Mouse (Mus musculus): Measurements from ENCODE around the gene Slit1. TPM values are rescaled to one million over a fixed set of nuclear protein-coding genes. Genes with fewer than 3 reads are reported as not detected.
A peak's percentile ranks its signal among the peaks of the same experiment; 100 is the strongest.

Slit1 gene
- polyA plus RNA-seq, 1 experiment from 2014 or later = 14.4 TPM

GRCm38 (mm10) chr19:41581706-41582420, 161.6 kb downstream of the Slit1 start, which contains the start of gene Gm340:
Gene Gm340 (plus strand): TSS chr19:41582370.
- H3K27me3 ChIP-seq = no peaks in the 10 kb centered on the region
- no peak within 1 kb of the TSS for H3K27ac ChIP-seq
- no peaks in the 10 kb centered on the region for H3K9me3 ChIP-seq (replicated peaks)
- 96% methylated on average over 23 of the region's 23 CpGs for WGBS
- no peak for ATAC-seq
- no peak within 1 kb of the TSS for H3K4me3 ChIP-seq
- no peak within 1 kb of the TSS for H3K4me2 ChIP-seq
- H3K9ac ChIP-seq = no peak within 1 kb of the TSS
- peaks cover 54% of the 10 kb centered on the region for H3K36me3 ChIP-seq (ENCODE audit: poor library complexity, severe bottlenecking)
- no peaks in the 10 kb centered on the region for H3K4me1 ChIP-seq

GRCm38 (mm10) chr19:41579311-41579920, 164.0 kb downstream of the Slit1 start:
- no peaks in the 10 kb centered on the region for H3K9me3 ChIP-seq (replicated peaks)
- H3K36me3 ChIP-seq (ENCODE audit: poor library complexity, severe bottlenecking) = peaks cover 30% of the 10 kb centered on the region
- H3K4me2 ChIP-seq = no peak overlapping the region
- no peak overlapping the region for H3K9ac ChIP-seq
- WGBS = 90% methylated on average over 4 of the region's 4 CpGs
- H3K27ac ChIP-seq = no peak overlapping the region
- no peak for ATAC-seq
- H3K4me1 ChIP-seq = no peaks in the 10 kb centered on the region
- no peaks in the 10 kb centered on the region for H3K27me3 ChIP-seq
- H3K4me3 ChIP-seq = no peak overlapping the region

- no peak overlapping the region for H3K4me3 ChIP-seq
- H3K36me3 ChIP-seq (ENCODE audit: poor library complexity, severe bottlenecking) = peaks cover 12% of the 10 kb centered on the region
- H3K9ac ChIP-seq = no peak overlapping the region
- no peaks in the 10 kb centered on the region for H3K27me3 ChIP-seq
- no peaks in the 10 kb centered on the region for H3K9me3 ChIP-seq (replicated peaks)
- no peak overlapping the region for H3K27ac ChIP-seq
- H3K4me2 ChIP-seq = no peak overlapping the region
- H3K4me1 ChIP-seq = no peaks in the 10 kb centered on the region
- ATAC-seq = no peak
Measured at GRCm38 (mm10) chr19:41577576-41577975, 165.9 kb downstream of the Slit1 start.

DNA sequence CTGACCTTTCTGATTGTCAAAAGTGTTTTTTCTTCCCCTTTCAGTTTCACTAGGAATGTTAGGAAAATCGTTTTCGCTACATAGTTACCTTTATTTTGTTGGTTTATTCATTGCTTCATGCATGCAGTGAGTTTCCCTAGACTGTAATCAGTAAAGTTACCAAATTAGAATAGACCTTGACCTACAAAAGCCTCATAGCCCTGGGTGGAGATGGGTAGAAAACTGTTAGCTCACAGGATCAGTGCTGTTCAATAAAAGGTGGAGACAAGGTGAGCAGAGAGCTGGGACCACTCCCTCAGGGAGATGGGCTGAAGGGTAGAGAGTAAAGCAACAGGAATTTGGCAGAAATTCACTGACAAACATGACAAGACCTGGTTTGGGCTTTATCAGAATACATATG, 169.8 kb downstream of the Slit1 start:
- no peak overlapping the region for H3K27ac ChIP-seq
- no peak for ATAC-seq
- H3K9ac ChIP-seq = no peak overlapping the region
- no peak overlapping the region for H3K4me2 ChIP-seq
- no peak overlapping the region for H3K4me3 ChIP-seq
- no peaks in the 10 kb centered on the region for H3K36me3 ChIP-seq (ENCODE audit: poor library complexity, severe bottlenecking)
- no peaks in the 10 kb centered on the region for H3K4me1 ChIP-seq
- H3K27me3 ChIP-seq = no peaks in the 10 kb centered on the region
- 90% methylated on average over 2 of the region's 2 CpGs for WGBS
- H3K9me3 ChIP-seq (replicated peaks) = no peaks in the 10 kb centered on the region

GRCm38 (mm10) chr19:41568791-41569190, 174.7 kb downstream of the Slit1 start:
- no peaks in the 10 kb centered on the region for H3K4me1 ChIP-seq
- no peak overlapping the region for H3K27ac ChIP-seq
- no peaks in the 10 kb centered on the region for H3K9me3 ChIP-seq (replicated peaks)
- no peaks in the 10 kb centered on the region for H3K27me3 ChIP-seq
- WGBS = 81% methylated on average over 2 of the region's 2 CpGs
- H3K4me3 ChIP-seq = no peak overlapping the region
- no peak overlapping the region for H3K4me2 ChIP-seq
- no peaks in the 10 kb centered on the region for H3K36me3 ChIP-seq (ENCODE audit: poor library complexity, severe bottlenecking)
- ATAC-seq = no peak
- H3K9ac ChIP-seq = no peak overlapping the region

DNA sequence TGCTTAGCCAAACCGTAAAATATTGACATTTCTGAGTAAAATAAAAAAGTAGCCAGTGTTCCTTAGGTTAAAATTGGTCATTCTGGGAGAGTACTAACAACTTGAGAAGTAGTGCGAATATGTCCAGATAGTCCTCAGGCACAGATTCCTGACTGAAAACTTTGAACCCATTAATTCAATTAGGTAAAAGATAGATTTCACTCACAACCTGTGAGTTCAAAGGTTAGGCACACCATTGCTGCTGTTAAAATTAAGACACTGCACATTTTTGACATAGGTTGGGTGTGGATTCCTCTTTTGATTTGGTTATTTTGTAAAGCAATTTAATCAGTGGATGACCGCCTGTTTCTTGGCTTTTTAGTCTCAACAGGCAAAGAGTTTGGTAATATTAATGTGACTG, 182.6 kb downstream of the Slit1 start:
- Histone ChIP-seq H3K4me1 (no peaks in the 10 kb centered on the region; the same call in 1 of the 2 replicates), H3K27me3 (no peaks in the 10 kb centered on the region), H3K36me3 (ENCODE audit: poor library complexity, severe bottlenecking) (peaks cover 23% of the 10 kb centered on the region), H3K9ac (no peak overlapping the region), H3K4me3 (no peak overlapping the region), H3K9me3 (replicated peaks) (no peaks in the 10 kb centered on the region), H3K4me2 (no peak overlapping the region), H3K27ac (no peak overlapping the region)
- 95% methylated on average over 3 of the region's 3 CpGs for WGBS
- no peak for ATAC-seq

DNA sequence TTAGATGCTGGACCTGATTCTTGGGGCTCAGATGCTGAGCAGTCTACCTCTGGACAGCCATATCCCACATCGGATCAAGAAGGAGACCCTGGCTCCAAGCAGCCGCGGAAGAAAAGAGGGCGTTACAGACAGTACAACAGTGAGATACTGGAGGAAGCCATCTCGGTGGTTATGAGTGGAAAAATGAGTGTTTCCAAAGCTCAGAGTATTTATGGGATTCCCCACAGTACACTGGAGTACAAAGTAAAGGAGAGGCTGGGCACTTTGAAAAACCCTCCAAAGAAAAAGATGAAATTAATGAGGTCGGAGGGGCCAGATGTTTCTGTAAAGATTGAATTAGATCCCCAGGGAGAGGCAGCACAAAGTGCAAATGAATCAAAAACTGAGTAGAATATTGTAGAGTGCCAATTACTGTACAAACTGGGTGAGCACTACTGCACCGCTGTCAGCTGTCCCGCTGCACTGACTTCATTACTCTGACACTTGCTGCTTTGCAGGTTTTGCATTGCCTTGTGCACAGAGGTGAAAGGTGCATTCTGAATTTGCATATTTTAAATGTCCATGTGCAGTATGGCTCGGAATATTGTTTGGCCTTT, 184.5 kb downstream of the Slit1 start:
- 82% methylated on average over 9 of the region's 9 CpGs for WGBS
- Histone ChIP-seq H3K27ac (no peak overlapping the region), H3K36me3 (ENCODE audit: poor library complexity, severe bottlenecking) (peaks cover 28% of the 10 kb centered on the region), H3K9ac (no peak overlapping the region), H3K27me3 (no peaks in the 10 kb centered on the region), H3K4me1 (no peaks in the 10 kb centered on the region; the same call in 1 of the 2 replicates), H3K9me3 (replicated peaks) (no peaks in the 10 kb centered on the region), H3K4me2 (no peak overlapping the region), H3K4me3 (no peak overlapping the region)
- 0 out of 2 replicates have a peak, but pooled peaks have one; percentile 45 for ATAC-seq

DNA sequence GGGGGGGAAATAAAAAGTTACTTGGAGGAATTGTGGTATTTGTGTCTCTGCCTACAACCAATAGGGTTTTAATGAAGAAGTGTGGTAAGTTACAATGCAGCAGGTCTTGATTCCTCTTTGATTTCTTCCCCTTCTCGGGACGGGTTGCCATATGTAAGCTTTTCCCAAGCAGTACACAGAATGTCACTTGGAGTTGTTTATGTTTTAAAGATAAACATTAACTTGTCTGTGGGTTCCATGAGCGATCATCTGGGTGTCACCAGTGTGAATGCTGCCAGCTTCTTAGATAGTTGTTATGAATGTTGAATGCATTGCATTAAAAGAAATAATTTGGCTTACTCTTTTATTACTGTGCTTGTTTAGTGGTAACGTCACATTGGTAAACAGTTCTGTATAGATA, 186.0 kb downstream of the Slit1 start:
- 90% methylated on average over 4 of the region's 4 CpGs for WGBS
- Histone ChIP-seq H3K4me3 (no peak overlapping the region), H3K27me3 (no peaks in the 10 kb centered on the region), H3K27ac (no peak overlapping the region), H3K9ac (no peak overlapping the region), H3K36me3 (ENCODE audit: poor library complexity, severe bottlenecking) (peaks cover 32% of the 10 kb centered on the region), H3K9me3 (replicated peaks) (no peaks in the 10 kb centered on the region), H3K4me2 (no peak overlapping the region), H3K4me1 (no peaks in the 10 kb centered on the region; the same call in 1 of the 2 replicates)
- ATAC-seq = no peak

DNA sequence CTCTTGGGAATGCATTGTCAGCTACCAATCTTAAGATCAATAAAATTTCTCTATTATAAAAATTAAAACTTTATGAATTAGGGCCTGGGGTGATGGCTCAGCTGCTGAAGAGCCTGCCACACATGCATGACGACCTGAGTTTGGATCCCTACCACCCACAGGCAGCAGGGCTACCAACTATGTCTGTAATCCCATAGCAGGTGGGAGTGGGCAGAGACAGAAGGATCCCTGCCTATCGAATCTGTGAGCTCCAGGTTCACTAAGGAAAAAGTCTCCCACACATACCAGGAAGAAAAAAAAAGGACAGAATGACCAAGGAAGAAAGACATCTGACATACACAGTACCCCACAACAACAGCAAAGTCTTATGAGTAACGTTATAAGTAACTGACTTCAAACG, 186.5 kb downstream of the Slit1 start:
- Histone ChIP-seq H3K27me3 (no peaks in the 10 kb centered on the region), H3K4me1 (no peaks in the 10 kb centered on the region; the same call in 1 of the 2 replicates), H3K36me3 (ENCODE audit: poor library complexity, severe bottlenecking) (peaks cover 34% of the 10 kb centered on the region), H3K9me3 (replicated peaks) (no peaks in the 10 kb centered on the region), H3K27ac (no peak overlapping the region), H3K9ac (no peak overlapping the region), H3K4me3 (no peak overlapping the region), H3K4me2 (no peak overlapping the region)
- 85% methylated on average over 4 of the region's 4 CpGs for WGBS
- ATAC-seq = no peak

Small RNA genes within 50 kb of the gene (microRNA-seq; reads per million reads assigned to microRNA genes)
- not detected for gene Mir8091

Other genes with a start within 250 kb of the Slit1 start
- gene Gm340, start 161.3 kb downstream of the Slit1 start, polyA plus RNA-seq (2015; fragmentation: Nextera tagmentation; extraction: Ambion mirVana) = 2.8 and 3.4 TPM in 2 replicates
- gene Arhgap19, start 58.4 kb upstream of the Slit1 start, polyA plus RNA-seq (2015; fragmentation: Nextera tagmentation; extraction: Ambion mirVana) = 20.4 and 21.5 TPM in 2 replicates
- gene Frat1, start 86.3 kb upstream of the Slit1 start, polyA plus RNA-seq (2015; fragmentation: Nextera tagmentation; extraction: Ambion mirVana) = 25.7 and 27.3 TPM in 2 replicates
- 10.4 and 12.4 TPM in 2 replicates for gene Frat2, start 104.5 kb upstream of the Slit1 start, polyA plus RNA-seq (2015; fragmentation: Nextera tagmentation; extraction: Ambion mirVana)
- gene Rrp12, start 152.5 kb upstream of the Slit1 start, polyA plus RNA-seq (2015; fragmentation: Nextera tagmentation; extraction: Ambion mirVana) = 15.8 and 18.1 TPM in 2 replicates
- 505 and 567 TPM in 2 replicates for gene Pgam1, start 168.3 kb upstream of the Slit1 start, polyA plus RNA-seq (2015; fragmentation: Nextera tagmentation; extraction: Ambion mirVana)
- gene Exosc1, start 189.8 kb upstream of the Slit1 start, polyA plus RNA-seq (2015; fragmentation: Nextera tagmentation; extraction: Ambion mirVana) = 83.2 and 86.5 TPM in 2 replicates
- gene Zdhhc16, start 189.8 kb upstream of the Slit1 start, polyA plus RNA-seq (2015; fragmentation: Nextera tagmentation; extraction: Ambion mirVana) = 86.5 and 96.5 TPM in 2 replicates
- gene Mms19, start 237.5 kb upstream of the Slit1 start, polyA plus RNA-seq (2015; fragmentation: Nextera tagmentation; extraction: Ambion mirVana) = 32.6 and 35.2 TPM in 2 replicates
- gene Ubtd1, start 238.1 kb upstream of the Slit1 start, polyA plus RNA-seq (2015; fragmentation: Nextera tagmentation; extraction: Ambion mirVana) = 5.7 and 5.8 TPM in 2 replicates